Mouse (Mus musculus) gastrocnemius, adult 18-20 months (tissue): ENCODE results near the gene Hmgb1. TPM values are rescaled to one million over a fixed set of nuclear protein-coding genes. Genes with fewer than 3 reads are reported as not detected.

Source experiments
- DNase-seq: peaks from one replicate; pipeline ENCODE4 v3.0.0; 2021; ENCODE audit warnings: low spot score
- long read RNA-seq, 2 experiments: library from polyadenylated mRNA; stranded (forward); transcript quantifications; one replicate each; pipeline ENCODE4 v2.0.0; 2021
- total RNA-seq, 2 experiments: library from RNA; stranded (reverse); gene quantifications; 2 replicates each; pipeline ENCODE4 v1.2.3; 2021

Gene Hmgb1
- 100 to 1,000 TPM; 100 to 119 TPM for total RNA-seq
- long read RNA-seq, experiment 1, transcript Hmgb1-201 (5 exons, 2,838 nt), result major isoform, 214 of 254 reads
- long read RNA-seq, experiment 1, transcript Hmgb1-202 (5 exons, 1,092 nt), result minor isoform, 8 of 254 reads
- long read RNA-seq, experiment 1, partial matches to known transcripts, result 22 of 254 reads
- long read RNA-seq, experiment 1, other reads (novel, unspliced or antisense), result 7 of 254 reads
- long read RNA-seq, experiment 2, transcript Hmgb1-201 (5 exons, 2,838 nt), result major isoform, 198 of 227 reads
- long read RNA-seq, experiment 2, partial matches to known transcripts, result 12 of 227 reads
- long read RNA-seq, experiment 2, other reads (novel, unspliced or antisense), result 14 of 227 reads

- peak; percentile 98 for DNase-seq
Observed at GRCm38 (mm10) chr5:149184104-149184843, at the start of gene Hmgb1, which contains the start of gene Uspl1. Gene Hmgb1, minus strand, starts transcription at chr5:149184489. Gene Uspl1, plus strand, starts transcription at chr5:149184350.

- DNase-seq, result no peak
Observed at GRCm38 (mm10) chr5:149229619-149230339, 45.5 kb upstream of the Hmgb1 start.

DNA sequence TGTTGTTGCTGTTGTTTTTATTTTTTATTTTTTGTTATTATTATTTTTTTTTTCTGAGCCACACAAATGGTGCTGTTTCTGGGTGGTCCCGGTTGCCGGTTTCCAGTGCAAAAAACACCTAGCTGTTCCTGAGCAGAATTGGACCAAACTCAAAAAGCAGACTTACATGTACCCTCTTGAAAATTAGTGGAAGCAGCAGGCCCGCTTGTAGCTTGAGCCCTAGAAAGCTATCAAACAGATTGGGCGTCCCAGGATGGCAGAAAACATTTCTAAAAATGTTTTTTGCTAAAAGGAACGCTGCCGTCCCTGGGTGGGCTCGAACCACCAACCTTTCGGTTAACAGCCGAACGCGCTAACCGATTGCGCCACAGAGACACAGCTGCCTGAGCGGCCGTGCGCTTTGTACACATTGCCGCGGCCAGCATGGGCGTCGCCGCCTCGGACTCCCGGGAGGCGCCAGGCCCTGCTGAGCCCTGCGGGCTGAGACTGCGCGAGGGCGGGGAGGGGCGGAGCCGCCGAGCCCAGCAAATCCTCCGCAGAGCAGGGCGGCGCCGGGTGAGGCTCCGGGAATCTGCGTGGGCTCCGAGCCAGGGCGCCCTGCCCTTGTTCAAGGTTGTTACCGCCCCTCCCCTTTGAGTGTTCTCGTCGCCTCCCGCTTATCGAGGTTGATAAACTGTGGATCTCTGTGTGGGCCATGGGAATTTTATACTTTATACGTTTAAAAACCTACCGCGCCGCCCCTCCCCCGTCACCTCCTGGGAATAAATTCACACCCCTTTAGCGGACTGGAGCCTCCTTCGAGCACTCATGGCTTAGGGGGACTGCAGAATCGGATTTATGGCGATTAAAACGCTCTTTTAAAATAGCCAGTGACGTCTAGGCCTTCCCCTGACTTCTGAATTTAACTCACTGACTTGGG lies 44.7 kb upstream of the Hmgb1 start:
- DNase-seq, result peak; percentile 99

- no peak for DNase-seq
Observed at GRCm38 (mm10) chr5:149224666-149225065, 40.4 kb upstream of the Hmgb1 start.

DNA sequence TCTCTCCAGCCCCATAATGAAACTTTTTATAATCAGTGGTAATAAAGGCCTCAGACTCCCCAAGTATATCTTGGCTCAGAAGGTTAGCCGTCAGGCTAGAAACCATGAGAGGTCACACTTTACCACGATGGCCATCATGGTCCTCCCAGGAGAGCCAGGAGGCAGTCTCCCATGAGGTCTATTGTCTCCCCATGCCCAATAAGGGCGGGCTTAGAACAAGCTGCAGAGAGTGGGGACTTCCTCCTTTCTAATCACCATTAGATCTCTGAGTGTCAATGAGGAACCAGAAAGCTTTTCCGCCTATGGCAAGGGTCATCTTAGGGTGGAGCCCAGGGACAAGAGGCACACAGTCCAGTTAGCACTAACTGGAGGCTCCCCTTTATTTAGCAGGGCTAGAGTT lies 37.1 kb upstream of the Hmgb1 start:
- DNase-seq, result no peak

DNA sequence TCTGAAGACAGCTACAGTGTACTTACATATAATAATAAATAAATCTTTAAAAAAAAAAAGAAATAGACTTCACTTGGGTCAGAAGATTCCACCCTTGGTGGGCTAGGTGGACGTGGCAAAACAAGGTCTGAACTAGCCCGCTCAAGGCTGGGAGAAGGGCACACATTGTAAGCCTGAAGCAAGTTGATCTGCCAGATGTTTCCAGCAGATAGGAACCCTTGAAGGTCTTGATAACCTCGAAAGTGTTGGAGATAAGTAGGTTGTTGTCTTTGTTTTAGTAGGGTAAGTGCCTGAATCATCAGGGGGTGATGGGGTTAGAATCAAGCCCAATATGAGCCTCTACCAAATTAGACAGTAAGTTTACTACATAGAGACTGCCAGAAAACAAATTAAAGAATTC lies 35.2 kb upstream of the Hmgb1 start:
- DNase-seq, result no peak

DNA sequence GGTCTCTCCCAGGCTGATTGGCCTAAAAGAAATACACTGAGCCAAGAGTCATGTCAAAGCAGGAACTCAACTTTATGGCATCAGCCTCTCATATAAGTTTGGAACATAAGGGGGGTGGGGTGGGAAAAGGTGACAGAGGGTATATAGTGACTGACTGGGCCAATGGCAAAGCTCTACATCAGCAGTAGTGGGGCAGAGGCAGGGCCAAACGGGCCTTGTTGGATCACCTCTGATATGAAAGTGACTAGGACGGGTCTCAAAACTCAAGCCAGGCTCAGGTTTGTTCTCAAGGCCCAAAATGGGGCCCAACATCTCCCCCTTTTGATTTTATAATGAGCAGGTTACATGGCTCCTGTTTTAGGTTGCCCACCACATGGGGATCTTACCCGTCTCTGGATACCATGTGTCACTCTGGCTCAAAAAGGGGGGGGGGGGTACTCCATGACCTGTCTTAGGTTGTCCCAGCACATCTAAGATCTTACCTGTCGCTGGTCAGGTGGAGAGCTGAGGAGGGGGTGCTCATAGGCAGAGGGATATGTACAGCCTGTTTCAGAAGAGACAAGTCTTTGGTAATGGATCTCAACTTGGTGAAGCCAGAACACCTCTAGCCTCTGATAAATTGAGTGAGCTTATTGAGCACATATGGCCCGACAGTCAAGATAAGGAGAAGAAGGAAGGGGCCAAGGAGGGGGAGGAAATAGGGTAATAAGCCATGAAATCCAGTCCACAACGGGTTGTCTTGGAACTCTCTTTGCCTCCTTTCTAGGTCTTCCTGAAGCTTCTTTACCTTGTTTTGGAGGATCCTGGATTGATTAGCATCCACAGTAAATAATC lies 33.5 kb upstream of the Hmgb1 start:
- no peak for DNase-seq

GRCm38 (mm10) chr5:149215540-149215939 lies 31.3 kb upstream of the Hmgb1 start:
- no peak for DNase-seq

DNA sequence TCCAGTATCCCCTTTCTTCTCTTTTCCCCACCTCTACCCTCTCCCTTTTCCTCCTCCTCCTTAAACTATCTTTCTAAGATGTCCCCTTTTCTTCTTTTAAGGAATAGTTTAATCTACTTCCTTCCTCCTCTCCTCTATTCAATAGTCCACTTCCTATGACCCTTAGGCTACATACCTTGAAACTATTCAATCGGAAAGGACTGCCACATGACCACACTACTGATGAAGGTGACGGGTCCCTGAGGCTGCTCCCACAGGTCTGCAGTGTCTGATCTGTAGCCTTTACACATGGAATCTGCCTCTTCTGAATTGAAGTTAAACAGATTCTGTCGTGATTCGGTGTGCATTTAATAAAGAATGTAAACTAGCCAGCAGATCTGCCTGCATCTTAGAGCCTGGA lies 28.5 kb upstream of the Hmgb1 start:
- DNase-seq, result no peak

DNA sequence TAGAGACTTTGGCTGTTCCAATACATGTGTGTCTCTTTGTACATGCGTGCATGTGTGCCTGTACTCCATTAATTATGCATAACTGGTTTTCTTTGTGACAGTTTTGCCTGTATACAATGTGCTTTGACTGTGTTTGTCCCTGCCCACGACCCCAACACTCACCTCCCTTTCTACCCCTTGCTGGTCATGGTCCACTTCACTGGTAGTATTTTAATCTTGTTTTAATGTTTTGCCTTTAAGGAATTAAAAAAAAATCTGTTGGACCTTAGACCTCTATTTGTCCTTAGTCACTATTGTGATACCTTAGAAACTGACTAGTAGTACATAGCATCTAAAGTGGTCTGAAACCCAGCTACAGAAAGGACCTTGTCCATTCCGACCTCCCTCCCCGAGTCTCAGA lies 26.8 kb upstream of the Hmgb1 start:
- DNase-seq, result no peak

DNA sequence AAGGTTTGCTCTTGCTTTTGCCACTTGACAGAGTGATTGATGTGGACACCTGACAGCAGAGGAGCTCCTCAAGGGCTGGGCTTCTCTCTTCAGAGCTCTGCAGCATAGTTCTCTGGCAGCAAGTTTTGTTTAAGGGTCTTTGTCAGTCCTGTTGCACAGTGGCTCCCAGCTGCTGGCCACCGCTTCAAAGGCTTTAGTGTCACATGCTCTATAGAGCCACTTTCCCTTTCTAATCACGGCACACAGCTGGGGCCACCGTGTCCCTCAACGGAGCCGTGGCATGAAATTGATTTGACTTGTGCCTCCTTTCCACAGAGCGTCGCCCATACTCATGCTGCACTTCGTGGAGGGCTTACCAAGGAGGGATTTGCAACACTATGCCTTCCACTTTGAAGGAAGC lies 25.0 kb upstream of the Hmgb1 start:
- DNase-seq, result no peak

DNA sequence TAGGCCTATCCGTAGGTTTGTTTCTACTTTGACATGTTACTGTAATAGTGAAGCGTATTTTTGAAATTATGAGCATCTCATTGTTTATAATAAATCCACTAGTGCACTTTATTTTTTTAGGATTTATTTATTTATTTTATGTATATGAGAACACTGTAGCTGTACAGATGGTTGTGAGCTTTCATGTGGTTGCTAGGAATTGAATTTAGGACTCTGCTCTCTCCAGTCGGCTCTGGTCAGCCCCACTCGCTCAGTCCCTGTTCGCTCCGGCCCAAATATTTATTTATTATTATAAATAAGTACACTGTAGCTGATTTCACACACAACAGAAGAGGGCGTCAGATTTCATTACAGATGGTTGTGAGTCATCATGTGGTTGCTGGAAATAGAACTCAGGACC lies 24.5 kb upstream of the Hmgb1 start:
- no peak for DNase-seq

DNA sequence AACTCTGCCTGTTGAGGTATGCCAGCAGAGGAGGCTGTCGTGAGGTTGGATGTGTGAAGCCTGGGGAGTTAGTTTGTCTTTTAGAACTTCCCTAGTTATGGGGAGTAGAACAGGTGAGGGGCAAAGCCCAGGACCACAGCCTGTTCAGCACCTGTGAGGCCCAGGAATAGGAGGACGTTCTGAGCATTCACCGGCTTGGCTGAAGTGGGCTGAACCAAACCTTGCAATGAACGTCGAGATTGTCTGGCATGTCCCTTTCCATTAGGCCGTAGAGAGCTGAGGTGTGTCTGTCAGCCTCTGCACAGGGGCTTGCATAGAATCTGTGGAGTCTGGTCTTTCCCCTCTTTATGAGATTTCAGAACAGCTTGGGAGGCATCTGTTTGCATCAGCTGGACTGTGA lies 23.4 kb upstream of the Hmgb1 start:
- DNase-seq, result no peak

GRCm38 (mm10) chr5:149206286-149206685 lies 22.0 kb upstream of the Hmgb1 start:
- DNase-seq, result no peak

DNA sequence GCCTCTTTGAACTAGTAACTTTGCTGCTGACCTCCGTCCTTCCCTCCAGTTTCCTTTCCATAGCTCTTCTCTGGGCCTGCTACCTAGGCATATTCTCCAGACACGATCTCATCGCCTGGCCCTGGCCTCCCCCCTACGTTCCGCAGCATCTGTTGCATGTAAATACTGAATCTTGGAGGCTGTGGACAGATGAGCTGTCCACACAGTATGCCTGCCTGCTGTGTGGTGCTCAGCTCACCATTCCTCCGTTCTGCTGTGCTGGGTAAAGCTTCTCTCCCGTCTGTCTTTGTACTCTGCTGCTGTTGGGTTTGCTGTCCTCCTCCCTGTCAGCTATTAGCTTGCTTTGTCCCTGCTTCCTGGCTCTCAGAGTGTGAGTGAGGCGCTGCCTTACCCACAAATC lies 21.0 kb upstream of the Hmgb1 start:
- no peak for DNase-seq

GRCm38 (mm10) chr5:149204822-149205221 lies 20.5 kb upstream of the Hmgb1 start:
- DNase-seq, result no peak

- no peak for DNase-seq
Observed at GRCm38 (mm10) chr5:149203796-149204375, 19.6 kb upstream of the Hmgb1 start.

DNA sequence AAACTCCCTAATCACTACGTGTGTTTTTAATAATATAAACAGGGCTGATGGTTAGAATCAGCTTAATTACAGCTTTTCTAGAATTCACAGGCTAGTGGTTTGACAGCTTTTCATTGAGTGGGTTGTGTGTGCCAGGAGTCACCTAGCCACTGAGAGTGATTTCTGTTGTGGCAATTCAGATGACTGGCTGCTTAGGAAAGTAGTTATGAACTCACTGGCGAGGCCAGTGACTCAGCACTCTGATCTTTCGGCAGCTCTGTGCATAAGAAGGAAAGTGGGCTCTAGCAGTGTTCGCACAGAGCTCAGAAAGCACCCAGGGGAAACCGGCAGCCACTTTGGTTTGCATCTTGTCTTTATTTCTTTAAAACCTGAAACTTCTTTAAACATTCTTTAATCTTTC lies 18.7 kb upstream of the Hmgb1 start:
- peak; percentile 38 for DNase-seq

- no peak for DNase-seq
Observed at GRCm38 (mm10) chr5:149198782-149199181, 14.5 kb upstream of the Hmgb1 start.

GRCm38 (mm10) chr5:149196611-149197010 lies 12.3 kb upstream of the Hmgb1 start:
- no peak for DNase-seq
